Mouse (Mus musculus): ENCODE results near the gene Dnaja2.
A peak's percentile ranks its signal among the peaks of the same experiment; 100 is the strongest.

- TF ChIP-seq ETS1 (conservative IDR thresholded peaks at IDR 0.05; ENCODE audit: low read depth, low read length): peak; percentile 28; the same call in 1 of the 2 replicates
- no peak for TF ChIP-seq CTCF (conservative IDR thresholded peaks at IDR 0.05 in 1 of 2, IDR thresholded peaks at IDR 0.05 in 1 of 2; ENCODE audit: low read depth in 2 of 2, low read length in 2 of 2)
- no peak for TF ChIP-seq POLR2A (IDR thresholded peaks at IDR 0.05; ENCODE audit: low read depth, low read length)
- TF ChIP-seq MAFK (IDR thresholded peaks at IDR 0.05; ENCODE audit: insufficient replicate concordance, low read length): peak; percentile 99
- TF ChIP-seq EP300 (IDR thresholded peaks at IDR 0.05; ENCODE audit: low read length): 0 out of 2 replicates have a peak, but pooled peaks have one; percentile 34
- TF ChIP-seq RCOR1 (conservative IDR thresholded peaks at IDR 0.05; ENCODE audit: low read depth, low read length): no peak
- no peak for TF ChIP-seq ELF1 (IDR thresholded peaks at IDR 0.05; ENCODE audit: low read depth, low read length)
Observed at GRCm38 (mm10) chr8:85532843-85533242, 22.3 kb downstream of the Dnaja2 start.
